Mouse (Mus musculus): ENCODE measurements around the gene Nup214. TPM values are rescaled to one million over a fixed set of nuclear protein-coding genes. Genes with fewer than 3 reads are reported as not detected.

Nup214 gene
- polyA plus RNA-seq, 2 experiments = 13.5 to 33.6 TPM

GRCm38 (mm10) chr2:31966801-31967200, 7.4 kb upstream of the Nup214 start:
- 80% methylated on average over 8 of the region's 8 CpGs for WGBS (ENCODE audit: insufficient replicate concordance)
- Histone ChIP-seq H3K9me3 (ENCODE audit: control insufficient read depth, low read length) (no peaks in the 10 kb centered on the region), H3K4me2 (ENCODE audit: low read depth) (no peak overlapping the region), H3K27me3 (ENCODE audit: control insufficient read depth, insufficient read depth, low read length) (no peaks in the 10 kb centered on the region), H3K4me3 (ENCODE audit: insufficient read depth in 1 of 2, low read depth in 2 of 2, low read length in 2 of 2) (no peak overlapping the region), H3K9ac (replicated peaks) (no peak overlapping the region), H3K36me3 (replicated peaks; ENCODE audit: control insufficient read depth, insufficient read depth, low read depth) (no peaks in the 10 kb centered on the region), H3K27ac (no peak overlapping the region), H3K4me1 (replicated peaks; ENCODE audit: control insufficient read depth in 2 of 2, insufficient read depth in 2 of 2, low read length in 1 of 2) (0 out of 4 replicates have a peak, but pooled peaks cover 0 to under 1% of the 10 kb centered on the region in 2 experiments)
- TF ChIP-seq CTCF (IDR thresholded peaks at IDR 0.05; ENCODE audit: low read depth) (no peak), EP300 (IDR thresholded peaks at IDR 0.05; ENCODE audit: low read depth) (no peak)
- no peak for DNase-seq (ENCODE audit: low read depth in 3 of 3, low spot score in 3 of 3)
- no peak for ATAC-seq (ENCODE audit: insufficient read depth)

DNA sequence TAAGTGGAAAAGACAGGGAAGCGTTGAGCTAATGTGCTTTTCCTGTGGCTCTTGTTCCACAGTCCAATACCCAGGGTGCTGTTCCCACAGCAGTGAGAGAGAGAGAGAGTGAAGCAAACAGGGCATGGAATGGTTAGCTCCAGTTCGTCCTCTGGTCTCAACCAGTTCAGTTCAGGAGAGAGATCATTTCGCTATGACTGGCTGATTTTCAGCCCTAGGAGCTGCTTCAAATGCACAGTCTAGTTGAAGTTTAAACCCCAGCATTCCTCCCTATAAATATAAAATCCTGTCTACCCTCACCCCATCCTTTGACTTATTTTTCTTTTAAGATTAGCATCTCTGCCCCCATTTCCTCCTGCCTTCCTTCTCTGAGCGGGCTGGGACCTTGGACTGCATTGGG, 1.6 kb upstream of the Nup214 start:
- Histone ChIP-seq H3K36me3 (replicated peaks; ENCODE audit: control insufficient read depth, insufficient read depth, low read depth) (peaks cover 10% of the 10 kb centered on the region), H3K27me3 (ENCODE audit: control insufficient read depth, insufficient read depth, low read length) (no peaks in the 10 kb centered on the region), H3K9ac (replicated peaks) (no peak overlapping the region), H3K4me1 (replicated peaks; ENCODE audit: control insufficient read depth in 2 of 2, insufficient read depth in 2 of 2, low read length in 1 of 2) (peaks cover 8 to 13% of the 10 kb centered on the region in 2 experiments), H3K27ac (no peak overlapping the region), H3K4me2 (ENCODE audit: low read depth) (no peak overlapping the region), H3K4me3 (ENCODE audit: insufficient read depth in 1 of 2, low read depth in 2 of 2, low read length in 2 of 2) (no peak overlapping the region), H3K9me3 (ENCODE audit: control insufficient read depth, low read length) (no peaks in the 10 kb centered on the region)
- 60% methylated on average over 4 of the region's 4 CpGs for WGBS (ENCODE audit: insufficient replicate concordance)
- ATAC-seq (ENCODE audit: insufficient read depth) = no peak
- no peak for DNase-seq (ENCODE audit: low read depth in 3 of 3, low spot score in 3 of 3)
- no peak for TF ChIP-seq EP300 (IDR thresholded peaks at IDR 0.05; ENCODE audit: low read depth)
- no peak for TF ChIP-seq CTCF (IDR thresholded peaks at IDR 0.05; ENCODE audit: low read depth)

- no peak for ATAC-seq (ENCODE audit: insufficient read depth)
- peaks cover 23% of the 10 kb centered on the region for H3K36me3 ChIP-seq (replicated peaks; ENCODE audit: control insufficient read depth, insufficient read depth, low read depth)
- peak overlapping the region; percentile 84 for H3K9ac ChIP-seq (replicated peaks)
- H3K4me1 ChIP-seq (replicated peaks; ENCODE audit: control insufficient read depth in 2 of 2, insufficient read depth in 2 of 2, low read length in 1 of 2) = peaks cover 8 to 13% of the 10 kb centered on the region in 2 experiments
- no peaks in the 10 kb centered on the region for H3K9me3 ChIP-seq (ENCODE audit: control insufficient read depth, low read length)
- peak overlapping the region; percentile 97 for H3K4me2 ChIP-seq (ENCODE audit: low read depth)
- WGBS (ENCODE audit: insufficient replicate concordance) = 6% methylated on average over 13 of the region's 13 CpGs
- TF ChIP-seq EP300 (IDR thresholded peaks at IDR 0.05; ENCODE audit: low read depth) = no peak
- TF ChIP-seq CTCF (IDR thresholded peaks at IDR 0.05; ENCODE audit: low read depth) = no peak
- H3K4me3 ChIP-seq (ENCODE audit: insufficient read depth in 1 of 2, low read depth in 2 of 2, low read length in 2 of 2) = peak overlapping the region; percentile 93 to 99
- H3K27me3 ChIP-seq (ENCODE audit: control insufficient read depth, insufficient read depth, low read length) = no peaks in the 10 kb centered on the region
- H3K27ac ChIP-seq = no peak overlapping the region
- no peak for DNase-seq (ENCODE audit: low read depth in 3 of 3, low spot score in 3 of 3)
Measured at GRCm38 (mm10) chr2:31974809-31975371, 654 bp downstream of the Nup214 start.

DNA sequence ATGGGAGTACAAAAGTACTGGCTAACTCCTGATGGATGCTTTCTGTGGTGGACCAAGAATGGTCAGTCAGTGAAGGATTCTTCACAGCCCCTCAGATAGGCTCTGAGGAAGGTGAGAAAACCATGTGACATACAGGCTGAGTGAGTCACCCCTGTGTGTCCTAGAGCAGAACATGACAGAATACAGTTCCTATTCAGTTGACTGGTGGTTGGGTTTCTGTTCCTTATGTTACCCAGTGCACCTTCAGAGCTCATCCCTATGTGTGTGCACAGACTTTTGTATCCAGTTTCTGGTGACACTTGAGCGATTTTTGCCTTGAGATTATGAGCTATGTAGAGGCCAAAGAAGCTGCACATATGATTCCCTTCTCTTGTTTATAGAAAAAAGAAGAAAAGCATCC, 13.5 kb downstream of the Nup214 start:
- no peaks in the 10 kb centered on the region for H3K4me1 ChIP-seq (replicated peaks; ENCODE audit: control insufficient read depth in 2 of 2, insufficient read depth in 2 of 2, low read length in 1 of 2)
- WGBS (ENCODE audit: insufficient replicate concordance) = 68% methylated on average over 1 of the region's 1 CpGs
- ATAC-seq (ENCODE audit: insufficient read depth) (no peak), DNase-seq (ENCODE audit: low read depth in 3 of 3, low spot score in 3 of 3) (no peak)
- H3K27ac ChIP-seq = no peak overlapping the region
- TF ChIP-seq CTCF (IDR thresholded peaks at IDR 0.05; ENCODE audit: low read depth) = no peak
- no peak for TF ChIP-seq EP300 (IDR thresholded peaks at IDR 0.05; ENCODE audit: low read depth)
- no peak overlapping the region for H3K4me3 ChIP-seq (ENCODE audit: insufficient read depth in 1 of 2, low read depth in 2 of 2, low read length in 2 of 2)
- peaks cover 68% of the 10 kb centered on the region for H3K36me3 ChIP-seq (replicated peaks; ENCODE audit: control insufficient read depth, insufficient read depth, low read depth)
- H3K27me3 ChIP-seq (ENCODE audit: control insufficient read depth, insufficient read depth, low read length) = no peaks in the 10 kb centered on the region
- no peak overlapping the region for H3K9ac ChIP-seq (replicated peaks)
- H3K9me3 ChIP-seq (ENCODE audit: control insufficient read depth, low read length) = no peaks in the 10 kb centered on the region
- H3K4me2 ChIP-seq (ENCODE audit: low read depth) = no peak overlapping the region

DNA sequence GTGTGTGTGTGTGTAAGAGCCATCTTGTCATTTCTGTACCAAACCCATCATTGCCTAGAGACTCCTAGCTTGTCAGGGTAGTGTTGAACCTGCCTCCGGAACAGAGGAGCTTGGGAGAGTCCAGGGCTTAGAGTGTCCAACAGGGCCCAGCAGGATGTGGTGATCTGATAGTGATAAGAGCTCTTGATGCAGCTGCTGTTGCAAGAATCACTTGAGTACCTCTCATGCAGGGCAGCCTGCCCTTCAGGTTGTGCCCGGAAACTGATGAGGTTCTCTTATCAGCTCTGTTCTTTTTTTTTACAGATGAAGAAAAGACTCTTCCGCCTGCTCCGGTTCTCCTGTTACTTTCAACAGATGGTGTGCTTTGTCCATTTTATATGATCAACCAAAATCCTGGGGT, 16.7 kb downstream of the Nup214 start:
- TF ChIP-seq CTCF (IDR thresholded peaks at IDR 0.05; ENCODE audit: low read depth) = no peak
- no peak for TF ChIP-seq EP300 (IDR thresholded peaks at IDR 0.05; ENCODE audit: low read depth)
- H3K27ac ChIP-seq = no peak overlapping the region
- H3K9me3 ChIP-seq (ENCODE audit: control insufficient read depth, low read length) = no peaks in the 10 kb centered on the region
- DNase-seq (ENCODE audit: low read depth in 3 of 3, low spot score in 3 of 3) = no peak
- peaks cover 68% of the 10 kb centered on the region for H3K36me3 ChIP-seq (replicated peaks; ENCODE audit: control insufficient read depth, insufficient read depth, low read depth)
- H3K4me1 ChIP-seq (replicated peaks; ENCODE audit: control insufficient read depth in 2 of 2, insufficient read depth in 2 of 2, low read length in 1 of 2) = no peaks in the 10 kb centered on the region
- H3K4me3 ChIP-seq (ENCODE audit: insufficient read depth in 1 of 2, low read depth in 2 of 2, low read length in 2 of 2) = no peak overlapping the region
- no peak overlapping the region for H3K4me2 ChIP-seq (ENCODE audit: low read depth)
- no peak for ATAC-seq (ENCODE audit: insufficient read depth)
- 84% methylated on average over 4 of the region's 4 CpGs for WGBS (ENCODE audit: insufficient replicate concordance)
- H3K9ac ChIP-seq (replicated peaks) = no peak overlapping the region
- no peaks in the 10 kb centered on the region for H3K27me3 ChIP-seq (ENCODE audit: control insufficient read depth, insufficient read depth, low read length)

All from liver, embryonic 14.5 days (tissue).